Mouse (Mus musculus): ENCODE data around the gene Abca8a.

The Abca8a gene

DNA sequence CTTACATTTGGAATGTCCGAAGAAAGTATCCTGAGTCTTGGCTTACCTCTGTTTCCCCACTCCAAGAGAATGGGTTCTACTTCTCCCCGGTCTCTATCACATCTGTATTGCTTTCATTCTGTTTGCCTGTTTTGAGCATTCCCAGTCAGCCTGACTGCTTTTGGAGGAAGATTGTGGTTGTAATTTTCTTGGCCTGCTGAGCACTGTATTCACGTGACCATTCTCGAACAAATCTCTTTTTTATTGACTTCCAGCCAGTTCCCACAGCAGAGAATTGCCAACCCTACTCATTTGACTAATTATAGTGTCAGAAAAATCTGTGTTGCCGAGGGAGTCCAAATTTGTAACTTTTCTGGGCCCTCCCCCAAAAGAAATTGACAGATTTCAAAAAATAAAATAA, at the start of gene Abca8a:
Gene Abca8a (minus strand): TSS at position 121 of the 400 bp plus-strand sequence.
- DNase-seq (ENCODE audit: low read depth): no peak

DNA sequence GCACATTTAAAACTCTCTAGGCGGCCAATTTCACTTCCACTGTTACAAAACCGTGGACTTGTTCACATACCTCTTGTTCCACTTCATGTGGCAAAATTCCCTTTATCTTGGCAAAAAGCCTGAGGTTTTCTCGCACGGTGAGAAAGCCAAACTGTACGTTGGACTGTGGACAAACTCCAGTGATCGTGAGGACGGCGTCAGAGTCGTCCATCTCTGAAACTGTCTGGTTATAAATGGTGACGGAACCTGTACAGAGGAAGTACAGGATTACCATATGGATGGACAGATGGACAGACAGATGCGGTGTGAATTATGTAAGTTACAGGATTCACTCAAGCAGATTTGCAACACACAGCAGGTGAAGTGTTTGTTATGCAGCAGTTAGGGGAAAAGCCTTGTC, 49.6 kb upstream of the Abca8a start:
- no peak for DNase-seq (ENCODE audit: low read depth)

DNA sequence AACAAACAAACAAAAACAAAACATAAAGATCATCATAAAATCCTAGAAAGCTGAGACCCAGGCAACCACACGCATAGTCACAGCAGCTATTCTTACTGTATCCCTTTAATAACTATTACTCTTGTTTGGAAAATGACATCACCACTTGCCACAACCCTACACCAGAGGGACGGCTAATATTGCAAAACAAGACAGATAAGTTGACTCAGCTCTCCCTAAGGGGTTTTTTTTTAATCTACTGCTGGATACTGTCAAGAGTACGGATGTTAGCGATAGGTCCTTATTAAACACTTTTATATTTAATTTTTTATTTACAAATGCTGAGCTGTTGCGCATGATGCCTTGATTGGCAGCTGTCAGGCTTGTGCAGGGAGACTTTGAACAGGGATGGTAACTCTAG, 35.0 kb upstream of the Abca8a start:
- no peak for DNase-seq (ENCODE audit: low read depth)

DNA sequence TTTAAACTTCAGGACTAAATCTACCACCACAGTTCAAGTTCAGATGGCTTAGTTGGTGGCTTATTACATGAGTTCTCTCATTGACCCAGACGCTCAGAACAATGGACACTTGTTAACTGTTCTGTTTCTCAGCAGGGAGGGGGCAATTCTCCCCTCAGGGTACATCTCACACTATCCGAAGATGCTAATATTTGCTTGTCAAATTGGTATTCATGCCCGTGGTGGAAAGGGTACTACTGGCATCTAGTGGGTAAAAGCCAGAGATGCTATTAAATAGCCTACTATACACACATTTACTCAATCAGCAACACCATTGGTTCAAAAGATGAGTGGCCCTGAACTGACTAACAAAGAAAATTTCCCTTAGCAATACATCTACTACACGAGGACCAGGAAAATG, 15.4 kb upstream of the Abca8a start:
- DNase-seq (ENCODE audit: low read depth): no peak

DNA sequence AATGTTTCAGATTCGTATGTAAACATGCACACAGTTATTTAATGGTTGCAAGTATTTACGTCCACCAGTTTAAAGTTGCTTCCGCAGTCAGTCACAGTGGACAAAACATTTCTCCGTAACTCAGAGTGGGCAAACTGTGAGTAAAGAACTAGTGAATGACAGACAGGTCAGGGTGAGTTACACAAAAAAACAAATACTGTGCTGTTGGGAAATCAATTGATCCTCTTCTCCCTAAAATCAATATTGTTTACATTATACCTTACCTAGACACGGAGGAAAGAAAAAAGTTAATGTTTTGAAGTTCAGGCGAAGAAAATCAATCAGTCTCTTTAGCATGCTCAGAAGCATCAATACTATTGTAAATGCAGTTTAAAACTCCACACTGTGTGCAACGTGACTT, 5.7 kb upstream of the Abca8a start:
- DNase-seq (ENCODE audit: low read depth): no peak

DNA sequence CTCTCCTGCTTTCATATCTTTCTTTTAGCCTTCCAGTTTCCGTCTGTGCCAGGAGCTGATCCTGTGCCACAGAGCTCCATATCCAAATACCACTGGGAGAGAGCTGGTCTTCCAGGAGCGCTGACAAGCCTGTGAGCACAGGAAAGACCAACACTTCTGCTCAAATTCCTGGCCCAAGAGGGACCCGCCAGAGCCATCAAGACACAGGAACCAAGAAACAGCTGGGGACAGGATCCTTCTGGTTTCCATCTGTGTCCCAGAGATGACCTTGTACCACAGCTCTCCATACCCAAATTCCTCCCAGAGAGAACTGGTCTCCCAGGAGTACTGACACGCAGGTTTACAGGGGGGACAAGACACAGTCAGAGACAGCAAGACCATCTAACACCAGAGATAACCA, 3.1 kb upstream of the Abca8a start:
- DNase-seq (ENCODE audit: low read depth): no peak

DNA sequence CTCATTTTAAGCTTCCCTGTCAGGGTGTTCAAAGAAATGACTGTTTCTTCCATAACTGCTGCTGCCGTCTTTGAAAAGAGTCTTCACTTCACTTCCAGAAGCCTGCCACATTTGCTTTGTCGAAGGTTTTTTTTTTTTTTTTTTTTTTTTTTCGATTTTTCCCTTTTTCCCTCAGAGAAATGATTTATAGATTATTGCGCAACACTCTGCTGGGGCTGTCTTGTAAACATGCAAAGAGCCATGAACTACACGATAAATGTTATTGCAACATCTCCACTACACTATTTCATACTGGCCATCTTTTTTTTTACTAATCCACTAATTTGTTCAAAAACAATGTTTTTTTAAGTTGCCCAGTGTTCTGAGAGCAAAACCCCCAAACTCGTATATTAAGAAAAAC, 1.7 kb upstream of the Abca8a start:
- DNase-seq (ENCODE audit: low read depth): no peak

DNA sequence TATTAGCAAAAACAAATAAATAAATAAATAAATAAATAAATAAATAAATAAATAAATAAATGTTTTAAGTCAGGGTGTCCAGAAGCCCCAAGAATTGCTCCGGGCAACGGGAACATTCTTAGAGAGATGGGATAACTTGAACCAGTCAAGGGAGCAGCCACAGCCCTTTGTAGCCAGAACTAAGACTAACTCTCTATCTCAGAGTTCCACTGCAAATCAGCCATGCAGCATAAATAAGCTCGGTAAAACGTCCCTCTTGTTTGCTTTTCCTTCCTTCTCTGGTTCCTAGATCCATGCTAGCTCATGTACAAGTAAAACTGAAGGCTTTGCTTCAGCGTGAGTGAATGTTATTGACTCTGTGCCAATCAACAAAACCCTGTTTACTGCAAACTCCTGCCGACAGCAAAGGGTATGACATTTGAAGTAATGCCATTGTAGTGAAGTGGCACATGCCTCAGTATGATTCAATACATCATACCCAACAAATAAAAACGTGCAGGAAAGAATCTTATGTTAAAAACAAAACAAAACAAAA, 865 bp downstream of the Abca8a start:
- DNase-seq (ENCODE audit: low read depth): no peak

DNA sequence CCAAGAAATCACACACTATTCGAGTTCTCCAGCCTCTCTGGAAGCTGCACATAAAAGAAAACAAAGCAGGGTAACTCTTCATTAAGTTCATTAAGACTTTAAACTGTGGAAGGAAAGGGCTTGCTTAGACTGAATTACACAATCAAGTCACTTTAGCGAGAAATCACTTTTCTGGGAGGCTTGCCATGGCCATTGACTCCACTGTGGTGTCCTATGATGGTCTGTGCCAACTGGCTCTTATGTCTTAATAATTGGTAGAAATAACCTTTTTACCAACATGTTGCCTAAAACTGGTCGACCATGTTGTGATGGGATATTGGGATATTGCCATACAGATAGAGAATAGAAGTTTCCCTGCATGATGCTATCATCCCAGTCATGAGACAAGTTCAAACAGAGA, 1.5 kb downstream of the Abca8a start:
- no peak for DNase-seq (ENCODE audit: low read depth)

DNA sequence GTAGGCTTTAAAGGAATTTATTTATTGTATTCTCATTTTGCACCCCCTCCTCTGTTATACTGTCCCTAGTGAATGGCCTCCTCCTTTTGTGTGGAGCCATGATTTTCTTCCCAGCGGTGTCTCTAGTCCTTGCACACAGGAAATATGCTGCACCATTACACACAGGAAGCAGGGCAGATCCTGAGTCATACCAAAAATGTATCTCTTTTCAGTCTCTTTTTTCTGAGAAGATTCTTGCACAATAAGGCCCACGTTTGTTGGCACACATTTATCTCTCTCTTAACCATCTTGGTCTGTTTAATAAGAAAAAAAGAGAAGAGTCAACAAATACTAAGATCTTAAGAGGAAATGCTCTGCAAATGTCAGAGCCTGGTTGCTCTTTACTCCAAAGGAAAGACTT, 4.5 kb downstream of the Abca8a start:
- no peak for DNase-seq (ENCODE audit: low read depth)

DNA sequence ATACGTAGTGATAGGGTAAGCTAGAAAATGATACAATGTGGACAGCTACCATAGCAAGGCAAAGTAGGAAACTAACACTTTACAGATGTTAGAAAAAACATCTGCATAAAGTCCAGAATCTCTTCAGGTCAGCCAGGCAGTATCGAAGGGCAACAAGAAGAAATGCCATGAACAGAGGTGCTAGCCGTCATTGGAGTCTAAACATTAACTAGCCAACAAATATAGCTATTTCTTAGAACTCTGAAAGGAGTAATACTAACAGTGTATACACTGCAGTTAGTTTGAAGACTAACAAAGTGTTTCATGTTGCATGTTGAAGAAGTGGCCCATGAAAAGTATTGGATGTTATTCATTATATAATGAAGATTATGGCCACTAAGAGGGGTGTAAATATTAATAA, 23.6 kb downstream of the Abca8a start:
- DNase-seq (ENCODE audit: low read depth): no peak

DNA sequence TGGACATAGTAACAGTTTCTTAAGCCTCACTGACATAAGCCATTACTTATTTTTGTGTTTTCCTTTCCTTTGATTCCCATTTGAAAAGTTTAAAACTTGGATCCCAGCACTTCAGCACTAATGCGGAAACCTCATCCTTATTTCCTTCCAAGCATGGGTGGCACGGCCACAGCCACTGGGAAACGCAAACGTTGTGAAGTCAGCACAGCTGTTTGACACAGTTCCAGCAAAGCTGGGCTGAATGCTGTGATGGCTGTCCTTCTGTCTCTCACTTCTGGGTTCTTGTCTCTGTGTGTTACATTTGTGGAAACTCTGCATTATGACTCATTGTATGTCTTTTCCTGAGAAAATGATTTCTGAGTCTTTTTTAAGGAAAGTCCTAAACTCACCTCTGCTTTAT, 34.7 kb downstream of the Abca8a start:
- DNase-seq (ENCODE audit: low read depth): no peak

DNA sequence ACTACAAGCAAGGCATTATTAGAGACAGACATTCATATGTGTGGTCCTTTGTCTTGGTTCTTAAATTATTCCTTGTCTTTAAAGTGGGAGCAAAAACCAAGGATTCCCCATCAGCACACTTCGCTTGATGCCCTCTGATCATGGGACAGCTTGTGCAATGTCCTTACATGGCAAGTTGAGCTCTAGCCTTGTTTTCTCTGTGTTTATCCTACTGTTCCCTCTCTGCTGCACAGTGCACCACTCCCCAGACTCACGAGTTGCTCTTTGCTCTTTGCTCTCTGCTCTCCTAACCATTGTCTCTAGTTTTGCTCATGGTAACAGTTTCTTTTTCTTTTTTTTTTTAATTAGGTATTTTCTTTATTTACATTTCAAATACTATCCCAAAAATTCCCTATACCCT, 35.7 kb downstream of the Abca8a start:
- no peak for DNase-seq (ENCODE audit: low read depth)

DNA sequence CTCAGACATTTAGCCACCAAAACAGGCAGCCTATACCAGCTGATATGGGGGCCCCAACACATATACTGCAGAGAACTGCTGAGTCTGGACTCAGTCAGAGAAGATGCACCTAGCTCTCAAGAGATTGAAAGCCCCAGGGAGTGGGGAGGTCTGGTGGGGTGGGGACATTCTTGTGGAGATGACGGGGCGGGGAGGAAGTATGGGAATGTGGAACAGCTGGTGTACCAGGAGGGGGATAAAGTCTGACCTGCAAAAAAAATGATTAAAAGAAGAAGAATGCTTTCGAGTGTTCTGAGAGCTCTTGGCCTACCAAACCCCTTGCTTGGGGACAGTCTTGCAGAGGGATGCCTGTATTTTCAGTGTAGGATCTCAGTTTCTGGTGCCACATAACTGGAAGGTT, 42.1 kb downstream of the Abca8a start:
- no peak for DNase-seq (ENCODE audit: low read depth)

DNA sequence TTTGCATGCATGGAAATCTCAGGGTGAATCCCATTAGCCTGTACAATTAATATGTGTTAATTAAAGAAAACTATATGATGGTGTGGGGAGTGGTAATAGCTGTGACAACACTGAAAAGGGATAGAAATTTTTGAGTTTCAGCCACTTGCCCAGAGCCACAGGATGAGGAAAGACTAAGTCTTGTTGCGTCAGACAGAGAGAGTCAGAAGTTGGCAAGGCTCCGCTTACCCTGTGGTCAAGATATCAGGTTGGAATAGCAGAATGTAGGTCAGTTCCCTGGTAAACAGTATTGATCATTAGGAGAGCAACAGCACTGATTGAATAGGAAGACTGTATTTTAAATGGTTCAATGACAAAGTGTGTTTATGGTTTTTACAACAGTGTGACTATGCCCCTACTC, 58.0 kb downstream of the Abca8a start:
- no peak for DNase-seq (ENCODE audit: low read depth)

DNA sequence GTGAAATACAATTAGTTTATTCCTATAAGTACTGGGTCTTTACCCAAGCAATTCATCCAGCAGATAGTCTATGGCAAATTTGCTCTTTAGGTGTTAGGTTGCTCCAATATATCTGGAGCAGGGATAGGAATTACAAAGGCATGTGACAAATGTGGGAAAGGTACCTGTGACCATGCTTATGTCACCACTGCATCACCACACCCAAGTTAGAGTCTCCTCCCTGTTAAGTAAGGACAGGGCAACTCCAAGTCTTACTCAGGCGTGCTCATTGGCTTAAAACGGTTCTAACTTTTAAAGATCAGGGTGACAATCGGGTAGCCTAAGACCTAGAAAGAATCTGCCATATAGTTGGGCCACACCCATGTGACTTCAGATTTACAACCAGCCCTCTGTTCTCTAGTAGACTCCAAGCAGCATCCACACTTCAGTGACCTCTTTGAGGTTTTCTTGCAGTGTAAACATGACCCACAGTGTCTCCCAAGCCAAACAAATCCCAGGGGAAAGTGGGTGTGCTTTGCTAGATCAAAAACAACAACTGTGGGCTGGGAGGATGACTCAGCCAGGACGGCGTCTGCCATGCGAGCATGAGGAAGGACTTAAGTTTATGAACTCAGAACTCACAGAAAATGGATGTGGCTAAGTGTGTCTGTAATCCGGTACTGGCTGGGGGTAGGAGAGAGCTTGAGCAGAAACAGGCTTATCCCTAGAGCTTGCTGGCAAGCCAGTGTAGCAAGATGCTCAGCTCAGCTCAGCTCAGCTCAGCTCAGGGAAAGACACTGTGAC, 66.7 kb downstream of the Abca8a start:
- no peak for DNase-seq (ENCODE audit: low read depth)

DNA sequence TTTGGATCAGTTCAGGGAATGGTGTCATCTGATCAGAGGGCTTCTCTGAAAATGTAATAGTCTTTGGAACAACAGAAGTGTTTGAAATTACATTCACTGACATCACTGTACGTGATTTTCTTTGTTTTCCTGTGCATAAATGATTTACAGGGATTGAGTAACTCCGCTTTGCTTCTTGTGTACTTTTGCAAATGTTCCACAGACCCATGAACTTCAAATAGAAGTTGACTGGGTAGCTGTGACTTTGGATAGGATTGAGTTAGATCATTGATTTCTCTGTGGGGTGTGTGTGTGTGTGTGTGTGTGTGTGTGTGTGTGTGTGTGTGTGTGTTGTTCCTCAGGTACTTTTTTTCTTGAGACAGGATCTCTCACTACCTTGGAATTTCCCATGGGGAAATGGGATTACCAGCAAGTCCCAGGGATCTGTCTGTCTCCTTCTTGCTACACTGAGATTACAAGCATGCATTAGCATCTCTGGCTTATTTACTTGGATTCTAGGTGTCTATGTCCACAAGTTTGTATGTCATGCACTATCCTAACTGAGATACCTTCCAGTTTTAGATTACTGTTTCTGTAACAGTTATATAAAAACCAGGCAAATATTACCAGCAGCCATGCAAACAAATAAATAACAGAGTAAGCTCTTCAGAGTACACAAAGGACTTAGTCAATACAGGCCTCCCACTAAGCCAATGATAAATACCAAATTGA, 84.8 kb downstream of the Abca8a start:
- DNase-seq (ENCODE audit: low read depth): no peak

DNA sequence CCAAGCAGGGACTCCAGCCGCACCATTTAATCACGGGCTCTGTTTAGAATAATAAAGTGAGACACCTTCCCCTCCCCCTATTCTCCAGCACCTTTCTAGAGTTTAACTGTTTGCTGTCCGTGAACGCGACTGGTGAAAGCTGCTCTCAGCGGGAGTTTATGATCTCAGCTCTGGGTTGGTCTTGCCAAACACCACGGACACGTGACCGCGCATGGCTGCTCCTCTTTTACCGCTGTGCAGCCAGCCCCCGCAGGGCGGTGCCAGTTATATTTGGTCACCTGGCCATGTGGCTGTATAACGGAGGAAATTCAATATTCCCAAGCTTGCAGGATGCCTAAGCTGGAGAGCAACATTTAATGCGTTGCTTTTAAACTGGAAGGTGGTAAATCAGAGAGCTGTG, 100.2 kb downstream of the Abca8a start, which contains the start of gene Abca8b:
Gene Abca8b (minus strand): TSS at position 222 of the 400 bp plus-strand sequence.
- no peak for DNase-seq (ENCODE audit: low read depth)

DNA sequence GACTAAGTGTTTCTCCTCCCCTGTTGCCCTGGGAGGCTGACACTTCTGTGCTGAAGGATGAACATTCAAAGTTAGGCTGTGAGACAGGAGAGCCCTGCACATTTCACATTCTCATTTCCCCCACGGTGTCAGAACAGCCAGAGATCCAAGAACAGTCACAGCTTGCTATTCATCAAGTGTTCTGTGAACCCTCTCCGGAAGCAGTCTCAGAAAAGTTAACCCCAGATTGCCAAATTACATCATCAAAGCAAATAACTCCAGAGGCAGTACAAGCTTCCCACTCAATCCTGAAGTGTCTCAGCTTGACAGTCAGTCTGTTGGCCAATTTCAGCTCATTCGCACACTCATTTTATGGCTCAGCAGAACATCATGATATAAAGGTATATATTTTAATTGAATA, 100.8 kb downstream of the Abca8a start:
- no peak for DNase-seq (ENCODE audit: low read depth)

DNA sequence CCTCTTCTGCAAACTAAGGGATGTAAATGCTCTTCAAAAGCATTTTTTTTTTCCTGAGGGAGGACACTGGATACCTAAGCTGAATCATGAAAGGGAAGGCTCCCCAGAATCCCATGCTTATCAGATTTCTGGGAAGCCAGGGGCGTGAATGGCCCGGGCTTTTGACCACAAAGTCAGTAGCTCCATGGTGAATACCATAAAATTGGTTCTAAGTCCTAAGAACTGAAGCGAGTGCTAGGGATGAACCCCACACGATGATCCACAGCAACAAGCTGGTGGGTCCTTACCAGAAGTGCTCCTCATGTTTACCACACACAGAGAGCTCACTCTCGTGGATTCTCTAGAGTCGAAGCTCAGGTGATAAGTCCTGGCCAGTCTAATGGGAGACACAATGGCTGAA, 101.8 kb downstream of the Abca8a start:
- DNase-seq (ENCODE audit: low read depth): no peak

DNA sequence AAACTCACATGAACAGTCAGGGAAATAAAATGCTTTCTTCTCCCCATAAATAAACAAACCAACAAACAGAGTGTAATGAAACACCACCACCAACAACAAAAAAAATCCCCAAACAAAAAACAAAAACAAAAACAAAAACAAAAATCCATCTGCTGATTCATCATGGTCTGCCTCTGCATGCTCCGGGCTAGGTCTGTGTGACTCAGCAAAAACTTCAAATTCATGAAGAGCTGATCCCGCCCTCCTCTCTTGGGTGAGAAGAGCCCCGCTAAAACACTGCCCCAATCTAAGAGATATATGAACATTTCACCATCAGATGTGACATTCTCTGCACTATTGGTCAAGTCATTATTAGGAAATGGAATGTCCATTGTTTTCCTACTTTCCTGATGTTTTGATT, 104.5 kb downstream of the Abca8a start:
- no peak for DNase-seq (ENCODE audit: low read depth)

DNA sequence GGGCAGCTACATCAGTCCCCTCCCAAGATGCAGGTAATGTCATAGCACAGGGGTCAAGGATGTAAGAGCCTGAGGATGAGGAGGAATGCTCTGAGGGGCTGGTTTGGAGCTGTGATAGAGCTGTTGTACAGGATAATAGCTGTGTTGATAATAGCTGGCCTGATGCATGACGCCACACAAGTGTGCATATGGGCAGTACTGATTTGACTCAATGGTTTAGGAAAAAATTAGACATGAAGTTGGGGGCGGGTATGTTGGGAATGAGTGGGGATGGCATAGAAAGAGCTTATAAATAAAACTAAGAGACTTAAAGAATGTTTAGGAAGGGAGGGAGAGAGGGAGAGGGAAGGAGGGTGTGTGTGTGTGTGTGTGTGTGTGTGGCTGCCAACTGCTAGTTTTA, 105.5 kb downstream of the Abca8a start:
- no peak for DNase-seq (ENCODE audit: low read depth)

DNA sequence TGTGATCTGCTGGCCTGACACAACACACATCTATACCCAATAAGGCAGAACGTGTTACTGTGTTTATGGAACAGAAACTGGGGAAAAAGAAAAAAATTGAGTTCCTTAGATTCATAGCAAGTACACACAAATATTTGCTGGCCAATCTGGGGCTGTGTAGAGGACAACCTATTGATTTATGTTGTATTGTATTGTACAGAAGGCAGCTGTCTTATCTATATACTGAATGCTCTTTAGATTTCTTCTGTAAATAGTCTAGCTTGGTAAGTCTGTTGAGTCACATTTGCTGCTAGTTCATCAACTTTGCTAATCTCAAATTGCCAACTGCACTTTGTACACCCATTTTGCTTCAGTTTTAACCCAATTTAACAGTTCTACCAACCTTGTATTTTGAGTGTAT, 107.6 kb downstream of the Abca8a start:
- no peak for DNase-seq (ENCODE audit: low read depth)
